Mouse (Mus musculus): Measurements from ENCODE around the gene 1810024B03Rik. TPM values are rescaled to one million over a fixed set of nuclear protein-coding genes. Genes with fewer than 3 reads are reported as not detected.
"Not testable (repeated sequence)": the region's sequence is repeated elsewhere in the genome, so short reads cannot be mapped to it uniquely, and the experiment has no call there.

1810024B03Rik gene
- total RNA-seq (2021), result under 1 TPM; 0.52 to 0.93 TPM
- long read RNA-seq, experiment 1, partial matches to known transcripts, result 0 of 2 reads
- long read RNA-seq, experiment 1, other reads (novel, unspliced or antisense), result 0 of 2 reads
- long read RNA-seq, experiment 2, partial matches to known transcripts, result 0 of 3 reads
- long read RNA-seq, experiment 2, other reads (novel, unspliced or antisense), result 1 of 3 reads

GRCm38 (mm10) chr2:127207547-127208451 lies at the start of gene 1810024B03Rik, which contains the start of gene Snrnp200:
Gene 1810024B03Rik, minus strand, starts transcription at chr2:127208280.
Gene Snrnp200, plus strand, starts transcription at chr2:127208386.
- DNase-seq, result peak; percentile 87

GRCm38 (mm10) chr2:127255294-127255693 lies 47.2 kb upstream of the 1810024B03Rik start:
- DNase-seq, result no peak

GRCm38 (mm10) chr2:127254604-127255134 lies 46.6 kb upstream of the 1810024B03Rik start:
- DNase-seq, result no peak

- no peak for DNase-seq
These were observed 44.7 kb upstream of the 1810024B03Rik start for GRCm38 (mm10) chr2:127252787-127253186.

- DNase-seq, result peak; percentile 19
These were observed 43.9 kb upstream of the 1810024B03Rik start for GRCm38 (mm10) chr2:127251880-127252527.

- no peak for DNase-seq
These were observed 43.4 kb upstream of the 1810024B03Rik start for GRCm38 (mm10) chr2:127251457-127251856.

GRCm38 (mm10) chr2:127250291-127251008 lies 42.4 kb upstream of the 1810024B03Rik start:
- no peak for DNase-seq

GRCm38 (mm10) chr2:127248334-127249004 lies 40.4 kb upstream of the 1810024B03Rik start:
- peak; percentile 54 for DNase-seq

- peak; percentile 96 for DNase-seq
These were observed 39.7 kb upstream of the 1810024B03Rik start, which contains the start of the genes Ciao1 and Tmem127 for GRCm38 (mm10) chr2:127247592-127248333. Gene Ciao1, minus strand, starts transcription at chr2:127247816. Gene Tmem127, plus strand, starts transcription at chr2:127247908.

- DNase-seq, result no peak
These were observed 32.0 kb upstream of the 1810024B03Rik start for GRCm38 (mm10) chr2:127240065-127240464.

- DNase-seq, result no peak
These were observed 30.0 kb upstream of the 1810024B03Rik start for GRCm38 (mm10) chr2:127237897-127238610.

GRCm38 (mm10) chr2:127225261-127225660 lies 17.2 kb upstream of the 1810024B03Rik start:
- DNase-seq, result no peak

- DNase-seq, result no peak
These were observed 9.7 kb upstream of the 1810024B03Rik start for GRCm38 (mm10) chr2:127217746-127218145.

GRCm38 (mm10) chr2:127210701-127211100 lies 2.6 kb upstream of the 1810024B03Rik start:
- no peak for DNase-seq

- no peak for DNase-seq
These were observed 331 bp upstream of the 1810024B03Rik start for GRCm38 (mm10) chr2:127208452-127208769.

GRCm38 (mm10) chr2:127206916-127207315 lies 1.2 kb downstream of the 1810024B03Rik start:
- no peak for DNase-seq

- not testable (repeated sequence) for DNase-seq
These were observed 2.1 kb downstream of the 1810024B03Rik start for GRCm38 (mm10) chr2:127205936-127206335.

GRCm38 (mm10) chr2:127204932-127205331 lies 3.1 kb downstream of the 1810024B03Rik start:
- DNase-seq, result peak; percentile 59

GRCm38 (mm10) chr2:127189574-127189973 lies 18.5 kb downstream of the 1810024B03Rik start:
- DNase-seq, result no peak
